Mouse (Mus musculus): Measurements from ENCODE around the gene Tmem39b.
"Not testable (repeated sequence)": the region's sequence is repeated elsewhere in the genome, so short reads cannot be mapped to it uniquely, and the experiment has no call there.

Tmem39b gene

GRCm38 (mm10) chr4:129696158-129696985, at the start of gene Tmem39b:
Gene Tmem39b, minus strand, starts transcription at chr4:129696838.
- DNase-seq: peak; percentile 90 to 93

- no peak for DNase-seq
Observed at GRCm38 (mm10) chr4:129746106-129746505, 49.5 kb upstream of the Tmem39b start.

GRCm38 (mm10) chr4:129743494-129743893, 46.9 kb upstream of the Tmem39b start:
- peak in 1 of 2 experiments; percentile 9 for DNase-seq

- peak in 1 of 2 experiments; percentile 26 for DNase-seq
Observed at GRCm38 (mm10) chr4:129743010-129743390, 46.4 kb upstream of the Tmem39b start.

- DNase-seq: peak; percentile 98 to 99
Observed at GRCm38 (mm10) chr4:129742232-129743009, 45.8 kb upstream of the Tmem39b start, which contains the start of gene Khdrbs1. Gene Khdrbs1, minus strand, starts transcription at chr4:129742303.

GRCm38 (mm10) chr4:129741974-129742231, 45.3 kb upstream of the Tmem39b start:
- no peak for DNase-seq

GRCm38 (mm10) chr4:129741251-129741973, 44.8 kb upstream of the Tmem39b start:
- peak; percentile 47 for DNase-seq

- no peak for DNase-seq
Observed at GRCm38 (mm10) chr4:129739111-129739645, 42.5 kb upstream of the Tmem39b start.

- no peak for DNase-seq
Observed at GRCm38 (mm10) chr4:129736173-129736572, 39.5 kb upstream of the Tmem39b start.

- not testable (repeated sequence) for DNase-seq
Observed at GRCm38 (mm10) chr4:129735485-129735884, 38.8 kb upstream of the Tmem39b start.

GRCm38 (mm10) chr4:129731423-129731822, 34.8 kb upstream of the Tmem39b start:
- no peak for DNase-seq

GRCm38 (mm10) chr4:129716310-129716709, 19.7 kb upstream of the Tmem39b start:
- no peak for DNase-seq

- DNase-seq: no peak
Observed at GRCm38 (mm10) chr4:129709486-129710129, 13.0 kb upstream of the Tmem39b start.

- no peak for DNase-seq
Observed at GRCm38 (mm10) chr4:129706750-129707149, 10.1 kb upstream of the Tmem39b start.

- DNase-seq: peak; percentile 48 to 64
Observed at GRCm38 (mm10) chr4:129702454-129702853, 5.8 kb upstream of the Tmem39b start.

GRCm38 (mm10) chr4:129701503-129702377, 5.1 kb upstream of the Tmem39b start:
- DNase-seq: peak; percentile 90 to 95

- DNase-seq: not testable (repeated sequence)
Observed at GRCm38 (mm10) chr4:129700661-129701060, 4.0 kb upstream of the Tmem39b start.

GRCm38 (mm10) chr4:129700216-129700615, 3.6 kb upstream of the Tmem39b start:
- peak in 1 of 2 experiments; percentile 29 for DNase-seq

GRCm38 (mm10) chr4:129697191-129697590, 553 bp upstream of the Tmem39b start:
- no peak for DNase-seq

- DNase-seq: no peak
Observed at GRCm38 (mm10) chr4:129695815-129696157, 852 bp downstream of the Tmem39b start.

- no peak for DNase-seq
Observed at GRCm38 (mm10) chr4:129684531-129684930, 12.1 kb downstream of the Tmem39b start.

All from cerebellum, postnatal 14 days (tissue).